Mouse (Mus musculus): ENCODE data around the gene Hist2h3c1.

DNA sequence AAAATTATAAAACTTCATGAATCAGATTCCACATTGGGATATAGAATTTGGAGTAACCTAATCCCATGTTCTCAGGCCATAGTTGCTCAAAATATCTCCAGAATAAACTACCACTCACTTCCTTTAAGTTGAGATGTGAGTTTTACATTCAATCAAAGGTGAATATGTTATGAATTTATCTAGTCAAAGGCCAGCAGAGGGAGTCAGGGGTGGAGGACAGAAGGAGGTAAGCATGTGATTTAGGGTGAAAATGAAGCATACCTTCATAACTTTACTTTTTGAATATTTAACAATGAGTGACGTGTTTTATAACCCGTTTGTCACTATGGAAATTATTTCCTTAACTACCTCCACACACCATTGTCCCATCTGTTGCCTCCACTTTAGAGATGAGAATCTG is 11.6 kb upstream of the Hist2h3c1 start:
- TF ChIP-seq POLR2AphosphoS2 (IDR thresholded peaks at IDR 0.05; ENCODE audit: insufficient read length, low read depth) (no peak), MYOD1 (IDR thresholded peaks at IDR 0.05; ENCODE audit: control insufficient read depth in 1 of 3, insufficient read length in 2 of 3, low read depth in 2 of 3) (no peak), MAX (IDR thresholded peaks at IDR 0.05; ENCODE audit: low read depth) (no peak), USF1 (IDR thresholded peaks at IDR 0.05; ENCODE audit: low read depth) (no peak), POLR2A (IDR thresholded peaks at IDR 0.05; ENCODE audit: insufficient read length, low read depth) (no peak)

Measured in myocyte (in vitro differentiated cells).